Mouse (Mus musculus) hindbrain, embryonic 11.5 days (tissue): ENCODE measurements at regions not wholly inside any gene's neighbourhood (a gene's known extent, or its start where the extent isn't known, plus 50 kb on each side); places are given as distances from the start of the nearest gene placed in this dataset.

ENCODE experiments used
- ATAC-seq: fragments of 200-750 bp; cut with Nextera tagmentation; 2 replicates; pipeline ENCODE4 v1.8.0; 2017; ENCODE audit warnings: mild to moderate bottlenecking, moderate TSS enrichment, moderate library complexity; ENCODE audit not compliant: low FRiP score
- DNase-seq: peaks from one replicate; pipeline ENCODE4 v3.0.0-alpha.2; 2015; ENCODE audit warnings: low spot score
- H3K27ac ChIP-seq: fragments of 300-500 bp; sonication (generic); 2 replicates; pipeline ENCODE4 v1.5.1; 2014; ENCODE audit warnings: mild to moderate bottlenecking, low read depth, low read length
- H3K27me3 ChIP-seq: fragments of 300-500 bp; sonication (generic); 2 replicates; pipeline ENCODE4 v1.6.1; 2014; ENCODE audit warnings: mild to moderate bottlenecking, low read length, moderate library complexity, mixed read lengths; ENCODE audit not compliant: control insufficient read depth, insufficient read depth
- H3K36me3 ChIP-seq: fragments of 300-500 bp; sonication (generic); 2 replicates; pipeline ENCODE4 v1.6.1; 2014; ENCODE audit warnings: mild to moderate bottlenecking, low read length, moderate library complexity, mixed read lengths; ENCODE audit not compliant: control insufficient read depth, insufficient read depth
- H3K4me1 ChIP-seq: fragments of 300-500 bp; sonication (generic); replicated peaks from 2 replicates; pipeline ENCODE4 v1.6.1; 2014; ENCODE audit warnings: low read length, mixed read lengths; ENCODE audit not compliant: control insufficient read depth, insufficient read depth
- H3K4me2 ChIP-seq: fragments of 300-500 bp; sonication (generic); replicated peaks from 2 replicates; pipeline ENCODE4 v1.6.1; 2014; ENCODE audit warnings: mild to moderate bottlenecking, low read depth, low read length
- H3K4me3 ChIP-seq: fragments of 300-500 bp; sonication (generic); 2 replicates; pipeline ENCODE4 v1.5.1; 2014; ENCODE audit warnings: low read depth, low read length
- H3K9ac ChIP-seq: fragments of 300-500 bp; sonication (generic); 2 replicates; pipeline ENCODE4 v1.6.1; 2014; ENCODE audit warnings: low read depth, low read length
- H3K9me3 ChIP-seq: fragments of 300-500 bp; sonication (generic); 2 replicates; pipeline ENCODE4 v1.6.1; 2016; ENCODE audit warnings: low read length; ENCODE audit not compliant: control insufficient read depth
- WGBS: fragments of 180-500 bp; shearing (Covaris S2); extraction: QIAGEN DNeasy Blood & Tissue Kit; methylation state at CpG from one replicate; pipeline ENCODE4 v1.1.7; 2014; 5-methylcytosine and 5-hydroxymethylcytosine counted together

DNA sequence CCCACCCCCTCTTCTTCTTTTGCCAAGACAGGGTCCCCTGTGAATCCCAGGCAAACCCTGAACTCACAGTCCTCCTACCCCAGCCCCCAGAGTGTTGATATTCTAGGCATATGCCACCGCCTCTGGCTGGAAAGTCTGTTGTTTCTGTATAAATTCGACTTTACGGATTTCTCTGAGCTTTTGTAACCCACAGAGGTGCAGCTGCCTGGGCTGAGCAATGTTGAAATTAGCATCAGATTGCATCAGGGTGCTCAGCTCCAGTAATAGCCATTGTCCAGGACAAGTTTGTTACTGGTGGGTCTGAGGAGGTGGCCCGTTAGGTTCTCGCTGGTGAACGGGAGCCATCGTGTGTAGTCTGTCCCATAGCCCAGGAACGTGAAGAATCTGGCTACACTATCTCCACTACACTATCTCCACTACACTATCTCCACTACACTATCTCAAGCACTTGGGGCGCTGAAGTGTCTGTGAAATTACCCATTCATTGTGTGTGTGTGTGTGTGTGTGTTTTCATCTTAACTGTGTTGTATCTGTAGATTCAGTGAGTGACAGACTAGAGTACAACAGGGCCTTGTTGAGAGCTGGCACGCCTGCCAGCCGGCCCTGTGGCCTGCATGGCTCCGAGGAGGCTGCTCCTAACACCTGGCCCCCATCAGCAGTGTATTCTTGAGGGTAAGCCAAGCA is 92.4 kb upstream of the Hnrnpk start:
- Histone ChIP-seq H3K4me3 (no peak overlapping the region), H3K36me3 (no peaks in the 10 kb centered on the region), H3K4me2 (no peak overlapping the region), H3K27me3 (no peaks in the 10 kb centered on the region), H3K9ac (no peak overlapping the region), H3K27ac (no peak overlapping the region), H3K4me1 (no peaks in the 10 kb centered on the region), H3K9me3 (no peaks in the 10 kb centered on the region)
- ATAC-seq (no peak), DNase-seq (no peak)
- WGBS, result 83% methylated on average over 12 of the region's 12 CpGs

DNA sequence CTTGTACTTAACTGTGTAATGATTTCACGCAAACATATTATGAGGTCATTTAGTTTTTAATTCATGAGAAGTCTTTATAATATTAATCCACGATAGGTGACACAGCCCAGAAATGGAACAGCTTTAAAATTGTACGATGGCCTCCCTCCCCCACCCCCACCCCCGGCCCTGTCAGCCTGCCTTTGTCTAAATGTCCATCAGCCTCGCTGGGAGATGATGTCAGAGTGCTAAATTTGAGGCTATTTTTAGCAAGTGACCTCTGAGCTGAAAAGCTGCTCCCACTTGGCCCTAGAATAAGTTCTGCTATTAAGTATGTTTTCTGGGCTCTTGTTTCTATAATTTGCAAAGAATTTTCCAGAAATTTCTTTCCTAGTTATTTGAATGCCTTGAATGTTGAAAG is 91.6 kb upstream of the Hnrnpk start:
- Histone ChIP-seq H3K9me3 (no peaks in the 10 kb centered on the region), H3K36me3 (no peaks in the 10 kb centered on the region), H3K4me2 (no peak overlapping the region), H3K4me3 (no peak overlapping the region), H3K27ac (no peak overlapping the region), H3K27me3 (no peaks in the 10 kb centered on the region), H3K9ac (no peak overlapping the region), H3K4me1 (no peaks in the 10 kb centered on the region)
- DNase-seq (peak; percentile 20), ATAC-seq (no peak)
- 60% methylated on average over 5 of the region's 5 CpGs for WGBS

DNA sequence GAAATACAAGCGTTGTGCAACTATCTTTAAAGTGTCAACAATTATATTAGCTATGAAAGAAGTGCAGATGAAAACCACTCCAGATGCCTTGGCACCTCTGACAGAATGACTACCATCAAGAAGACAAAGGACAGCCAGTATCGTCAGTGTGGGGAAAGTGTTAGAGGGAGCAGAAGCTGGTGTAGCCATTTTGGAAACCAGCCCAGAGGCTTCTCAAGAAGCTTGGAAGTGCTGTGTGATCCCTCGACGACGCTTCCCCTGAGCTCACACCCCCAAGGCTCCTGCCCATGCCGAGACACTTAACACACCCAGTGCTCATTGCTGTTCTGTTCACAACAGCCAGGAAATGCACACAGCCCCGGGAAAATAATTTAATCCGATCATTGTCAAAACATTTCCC is 87.7 kb upstream of the Hnrnpk start:
- no peak overlapping the region for H3K4me3 ChIP-seq
- no peak for DNase-seq
- H3K4me1 ChIP-seq, result no peaks in the 10 kb centered on the region
- no peak for ATAC-seq
- no peaks in the 10 kb centered on the region for H3K9me3 ChIP-seq
- H3K27me3 ChIP-seq, result no peaks in the 10 kb centered on the region
- no peak overlapping the region for H3K4me2 ChIP-seq
- no peak overlapping the region for H3K27ac ChIP-seq
- no peaks in the 10 kb centered on the region for H3K36me3 ChIP-seq
- 76% methylated on average over 8 of the region's 8 CpGs for WGBS
- no peak overlapping the region for H3K9ac ChIP-seq

DNA sequence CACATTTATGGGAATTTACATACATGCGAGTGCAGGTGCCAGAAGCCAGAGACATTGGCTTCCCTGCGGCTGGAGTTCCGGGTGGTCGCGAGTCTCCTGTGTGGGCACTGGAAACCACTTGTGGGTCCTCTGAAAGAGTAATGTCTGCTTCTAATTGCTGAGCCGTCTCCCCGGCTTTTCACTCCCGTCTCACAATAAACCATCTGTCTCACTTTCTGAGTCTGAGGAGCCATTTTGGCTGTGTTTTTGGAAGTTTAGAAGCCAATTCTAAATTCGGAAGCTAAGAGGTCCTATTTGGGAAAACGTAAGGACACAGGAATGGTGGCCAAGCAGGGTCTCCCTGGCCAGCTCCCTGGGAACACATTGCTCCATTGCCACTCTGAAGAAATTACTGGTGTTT is 81.9 kb upstream of the Hnrnpk start:
- 84% methylated on average over 10 of the region's 10 CpGs for WGBS
- no peaks in the 10 kb centered on the region for H3K36me3 ChIP-seq
- no peak overlapping the region for H3K4me2 ChIP-seq
- H3K27ac ChIP-seq, result no peak overlapping the region
- H3K9me3 ChIP-seq, result no peaks in the 10 kb centered on the region
- H3K9ac ChIP-seq, result no peak overlapping the region
- H3K4me3 ChIP-seq, result no peak overlapping the region
- ATAC-seq, result no peak
- no peak for DNase-seq
- H3K27me3 ChIP-seq, result no peaks in the 10 kb centered on the region
- H3K4me1 ChIP-seq, result no peaks in the 10 kb centered on the region

DNA sequence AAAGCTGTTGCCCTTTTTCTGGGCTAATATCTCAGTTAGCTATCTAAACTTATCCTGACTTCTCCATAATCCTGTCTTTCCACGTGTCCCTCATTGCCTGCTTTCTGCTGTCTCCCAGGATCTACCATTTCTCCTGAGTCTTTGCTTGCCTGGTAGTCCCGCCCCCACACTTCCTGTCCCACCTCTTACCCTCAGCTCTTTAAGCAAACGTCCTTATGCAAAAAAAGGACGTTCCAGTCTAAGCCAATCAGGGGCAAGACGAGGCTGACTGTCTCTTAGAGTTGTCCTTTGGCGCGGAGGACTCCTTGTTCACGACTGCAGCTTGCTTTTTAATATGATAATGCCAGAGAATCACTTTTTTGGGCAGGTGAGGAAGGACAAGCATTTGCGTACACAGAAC is 79.6 kb upstream of the Hnrnpk start:
- no peak overlapping the region for H3K4me3 ChIP-seq
- no peaks in the 10 kb centered on the region for H3K9me3 ChIP-seq
- DNase-seq (no peak), ATAC-seq (no peak)
- no peak overlapping the region for H3K27ac ChIP-seq
- no peaks in the 10 kb centered on the region for H3K27me3 ChIP-seq
- no peak overlapping the region for H3K9ac ChIP-seq
- 66% methylated on average over 9 of the region's 9 CpGs for WGBS
- no peak overlapping the region for H3K4me2 ChIP-seq
- H3K4me1 ChIP-seq, result no peaks in the 10 kb centered on the region
- no peaks in the 10 kb centered on the region for H3K36me3 ChIP-seq

DNA sequence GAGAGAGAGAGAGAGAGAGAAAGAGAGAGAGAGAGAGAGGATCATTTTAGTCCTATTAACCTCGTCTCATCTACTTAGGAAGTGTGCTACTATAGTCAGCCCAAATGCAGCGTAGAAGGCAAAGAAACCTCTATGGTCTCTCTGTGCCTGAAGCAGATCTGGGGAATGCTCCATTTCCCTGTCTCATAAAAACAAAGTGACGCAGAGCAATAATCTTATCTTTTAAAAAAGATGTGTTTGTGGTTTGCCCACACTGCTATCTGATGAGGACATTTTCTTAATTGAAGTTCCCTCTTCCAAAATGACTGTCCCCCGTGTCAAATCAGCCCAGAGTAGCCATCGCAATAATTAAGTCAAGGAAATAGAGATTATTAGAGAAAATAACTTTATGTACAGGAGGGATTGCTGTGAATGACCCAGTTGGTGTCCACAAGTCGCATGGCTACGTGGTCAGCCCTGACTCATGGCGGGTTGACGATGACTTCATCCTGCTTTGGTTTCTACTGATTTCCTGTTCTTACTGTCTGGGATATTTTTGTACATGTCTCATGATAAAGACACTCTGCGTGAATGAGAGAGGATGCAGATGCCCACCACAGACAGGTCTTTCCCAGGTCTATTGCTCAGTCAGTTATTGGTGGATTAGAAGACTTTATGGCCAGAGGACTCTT is 77.9 kb upstream of the Hnrnpk start:
- Histone ChIP-seq H3K4me2 (no peak overlapping the region), H3K9ac (no peak overlapping the region), H3K9me3 (no peaks in the 10 kb centered on the region), H3K36me3 (no peaks in the 10 kb centered on the region), H3K4me3 (no peak overlapping the region), H3K27ac (no peak overlapping the region), H3K27me3 (no peaks in the 10 kb centered on the region), H3K4me1 (no peaks in the 10 kb centered on the region)
- 91% methylated on average over 10 of the region's 10 CpGs for WGBS
- no peak for DNase-seq
- no peak for ATAC-seq

DNA sequence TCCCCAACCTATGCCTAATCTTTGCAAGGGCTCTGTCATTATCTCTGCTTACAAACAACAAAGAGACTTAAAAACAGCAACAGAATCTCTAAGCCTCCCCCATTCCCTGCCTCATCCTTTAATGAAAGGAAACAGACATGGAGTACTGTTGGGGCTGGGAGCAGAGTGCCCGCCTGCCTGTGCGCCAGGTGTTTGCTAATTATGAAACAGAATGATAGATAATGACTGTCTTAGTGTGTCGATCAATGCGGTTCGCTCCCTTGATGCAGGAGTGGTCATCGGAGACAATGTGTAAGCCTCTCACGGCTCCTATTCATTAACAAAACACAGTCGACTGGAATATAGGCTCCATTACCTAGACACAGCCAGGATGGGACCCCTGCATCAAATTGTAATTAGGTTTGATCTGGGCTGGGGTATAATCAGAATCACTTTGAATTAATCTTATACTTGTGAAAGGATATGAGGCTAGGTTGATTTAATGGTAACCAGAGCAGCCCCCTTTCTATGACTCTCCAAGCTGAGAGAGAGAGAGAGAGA is 77.3 kb upstream of the Hnrnpk start:
- Histone ChIP-seq H3K4me1 (no peaks in the 10 kb centered on the region), H3K27me3 (no peaks in the 10 kb centered on the region), H3K9me3 (no peaks in the 10 kb centered on the region), H3K36me3 (no peaks in the 10 kb centered on the region), H3K4me3 (no peak overlapping the region), H3K4me2 (no peak overlapping the region), H3K27ac (no peak overlapping the region), H3K9ac (no peak overlapping the region)
- ATAC-seq (no peak), DNase-seq (no peak)
- 87% methylated on average over 8 of the region's 8 CpGs for WGBS

DNA sequence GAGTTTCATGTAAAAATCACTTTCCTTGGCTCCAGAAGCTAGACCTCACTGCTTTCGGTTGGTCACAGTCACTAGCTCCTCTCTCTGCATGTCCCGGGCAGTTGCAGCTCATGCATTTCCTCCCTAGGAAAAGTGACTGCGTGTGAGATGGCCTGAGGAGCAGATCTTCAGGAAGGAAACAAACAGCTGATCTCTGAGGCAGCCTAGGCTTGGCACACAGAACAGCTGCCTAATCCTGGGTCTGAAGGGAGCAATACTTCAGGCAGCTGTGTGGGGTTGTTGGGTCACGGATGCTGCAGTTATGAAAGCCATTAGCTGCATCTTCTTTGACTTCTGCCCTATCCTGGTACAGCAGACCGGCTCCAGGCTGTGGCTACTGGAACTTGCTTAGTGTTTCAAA is 75.3 kb upstream of the Hnrnpk start:
- Histone ChIP-seq H3K4me3 (no peak overlapping the region), H3K9ac (no peak overlapping the region), H3K36me3 (no peaks in the 10 kb centered on the region), H3K4me1 (no peaks in the 10 kb centered on the region), H3K9me3 (no peaks in the 10 kb centered on the region), H3K4me2 (no peak overlapping the region), H3K27ac (no peak overlapping the region), H3K27me3 (no peaks in the 10 kb centered on the region)
- WGBS, result 82% methylated on average over 5 of the region's 5 CpGs
- DNase-seq (no peak), ATAC-seq (no peak)

DNA sequence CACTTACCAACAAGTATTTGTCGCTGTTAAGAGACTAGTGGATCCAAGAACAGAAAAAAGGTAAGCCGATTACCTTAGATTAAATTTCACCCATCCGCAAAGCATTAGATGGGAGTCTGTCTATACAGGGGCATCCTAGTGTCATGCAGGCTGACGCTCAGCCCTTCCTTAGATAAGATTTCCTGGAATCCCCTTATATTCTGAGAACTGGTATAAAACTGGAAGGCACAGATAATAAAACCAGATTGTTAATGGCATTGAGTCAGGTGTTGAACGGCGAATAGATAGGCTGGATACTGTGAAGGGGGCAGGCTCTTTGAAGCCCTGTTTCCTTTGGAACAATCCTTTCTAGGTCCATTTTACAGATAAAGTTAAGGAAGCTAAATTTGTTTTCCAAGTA is 74.1 kb upstream of the Hnrnpk start:
- ATAC-seq (no peak), DNase-seq (no peak)

More for the DNA sequence above, 74.1 kb upstream of the Hnrnpk start:
- no peaks in the 10 kb centered on the region for H3K36me3 ChIP-seq
- no peaks in the 10 kb centered on the region for H3K4me1 ChIP-seq
- no peaks in the 10 kb centered on the region for H3K9me3 ChIP-seq
- H3K27ac ChIP-seq, result no peak overlapping the region
- H3K4me3 ChIP-seq, result no peak overlapping the region
- no peak overlapping the region for H3K9ac ChIP-seq
- no peak overlapping the region for H3K4me2 ChIP-seq
- 91% methylated on average over 6 of the region's 6 CpGs for whole genome bisulfite sequencing
- no peaks in the 10 kb centered on the region for H3K27me3 ChIP-seq
